Mouse (Mus musculus): ENCODE results near the gene Zglp1.

DNA sequence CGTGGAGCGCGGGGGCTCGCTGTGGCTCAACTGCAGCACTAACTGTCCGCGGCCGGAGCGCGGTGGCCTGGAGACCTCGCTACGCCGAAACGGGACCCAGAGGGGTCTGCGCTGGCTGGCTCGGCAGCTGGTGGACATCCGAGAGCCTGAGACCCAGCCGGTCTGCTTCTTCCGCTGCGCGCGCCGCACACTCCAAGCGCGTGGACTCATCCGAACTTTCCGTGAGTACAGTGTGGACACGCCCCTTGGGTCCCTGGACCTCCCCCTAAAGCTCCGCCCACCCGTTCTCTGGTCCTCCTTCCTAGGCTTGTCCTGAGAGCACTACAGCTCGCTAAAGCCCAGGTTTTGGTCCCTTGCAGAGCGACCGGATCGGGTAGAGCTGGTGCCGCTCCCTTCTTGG is 33.8 kb downstream of the Zglp1 start:
- no peak for TF ChIP-seq CTCF (IDR thresholded peaks at IDR 0.05; ENCODE audit: low read depth)
- TF ChIP-seq EP300 (IDR thresholded peaks at IDR 0.05; ENCODE audit: low read depth): no peak

All from liver, embryonic 14.5 days (tissue).